Mouse (Mus musculus) adrenal gland, postnatal 14 days (tissue): ENCODE results near the gene Per1. TPM values are rescaled to one million over a fixed set of nuclear protein-coding genes. Genes with fewer than 3 reads are reported as not detected.

Source experiments
- DNase-seq: peaks from one replicate; pipeline ENCODE4 v3.0.0; 2021; ENCODE audit warnings: mixed read lengths
- total RNA-seq: library from RNA; stranded (reverse); gene quantifications from 2 replicates; pipeline ENCODE4 v1.2.3, GENCODE M21; 2021

Per1 gene
- total RNA-seq, 1 experiment from 2014 or later, result 116 TPM

DNA sequence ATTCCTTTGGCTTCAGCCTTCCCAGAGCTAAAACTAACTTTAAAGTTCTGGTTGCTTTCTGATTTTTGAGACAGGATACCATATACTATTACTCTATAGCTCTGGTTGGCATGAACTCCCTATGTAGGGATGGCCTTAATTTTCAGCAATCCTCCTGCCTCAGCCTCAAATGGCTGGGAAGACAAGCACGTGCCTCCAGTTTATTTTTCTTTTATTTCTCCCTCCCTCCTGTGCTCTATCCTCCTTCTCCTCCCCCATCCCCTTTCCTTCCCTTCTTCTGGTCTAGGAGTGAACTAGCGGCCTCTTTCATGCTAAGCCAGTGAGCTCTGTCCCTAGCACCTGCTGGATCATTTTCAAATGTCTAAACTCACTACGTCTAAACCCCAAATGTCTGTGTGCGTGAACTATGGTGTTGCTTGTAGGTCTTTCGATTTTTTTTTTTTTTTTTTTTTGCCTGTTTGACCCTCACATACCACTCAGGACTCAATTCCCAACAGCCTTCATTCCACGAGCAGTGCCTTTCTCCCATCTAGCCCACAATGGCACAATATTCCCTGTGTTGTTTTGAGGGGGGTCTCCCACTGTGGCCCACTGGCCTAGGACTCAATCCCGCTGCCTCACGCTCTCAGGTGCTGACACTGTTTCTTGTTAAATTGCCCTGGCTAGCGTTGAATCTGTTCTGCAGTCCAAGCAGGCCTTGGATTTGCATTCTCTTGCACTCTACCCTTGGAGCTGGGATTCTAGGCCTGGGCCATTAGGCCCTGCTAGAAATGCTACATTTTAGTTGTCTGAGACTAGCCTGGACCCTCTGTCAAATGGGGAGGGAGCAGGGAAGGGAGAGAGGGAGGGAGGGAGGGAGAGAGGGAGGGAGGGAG is 30.5 kb upstream of the Per1 start:
- no peak for DNase-seq

DNA sequence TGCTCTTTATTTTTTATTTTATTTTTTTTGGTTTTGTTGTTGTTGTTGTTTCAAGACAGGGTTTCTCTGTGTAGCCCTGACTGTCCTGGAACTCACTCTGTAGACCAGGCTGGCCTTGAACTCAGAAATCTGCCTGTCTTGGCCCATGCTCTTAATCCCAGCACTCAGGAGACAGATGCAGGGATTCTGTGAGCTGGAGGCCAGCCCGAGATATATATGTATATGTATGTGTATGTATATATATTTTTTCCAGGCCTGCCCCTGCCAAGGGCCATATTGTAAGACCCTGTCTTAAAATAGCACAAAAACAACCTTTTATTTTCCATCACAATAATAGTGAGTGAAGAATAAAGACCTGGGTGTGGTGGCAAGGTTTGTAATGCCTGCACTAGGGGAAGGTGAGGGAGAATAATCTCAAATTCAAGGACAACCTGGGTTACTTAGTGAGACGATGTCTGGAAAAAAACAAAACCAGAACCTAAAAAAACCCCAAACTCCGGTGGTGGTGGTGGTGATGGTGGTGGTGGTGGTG is 29.6 kb upstream of the Per1 start:
- DNase-seq, result no peak

DNA sequence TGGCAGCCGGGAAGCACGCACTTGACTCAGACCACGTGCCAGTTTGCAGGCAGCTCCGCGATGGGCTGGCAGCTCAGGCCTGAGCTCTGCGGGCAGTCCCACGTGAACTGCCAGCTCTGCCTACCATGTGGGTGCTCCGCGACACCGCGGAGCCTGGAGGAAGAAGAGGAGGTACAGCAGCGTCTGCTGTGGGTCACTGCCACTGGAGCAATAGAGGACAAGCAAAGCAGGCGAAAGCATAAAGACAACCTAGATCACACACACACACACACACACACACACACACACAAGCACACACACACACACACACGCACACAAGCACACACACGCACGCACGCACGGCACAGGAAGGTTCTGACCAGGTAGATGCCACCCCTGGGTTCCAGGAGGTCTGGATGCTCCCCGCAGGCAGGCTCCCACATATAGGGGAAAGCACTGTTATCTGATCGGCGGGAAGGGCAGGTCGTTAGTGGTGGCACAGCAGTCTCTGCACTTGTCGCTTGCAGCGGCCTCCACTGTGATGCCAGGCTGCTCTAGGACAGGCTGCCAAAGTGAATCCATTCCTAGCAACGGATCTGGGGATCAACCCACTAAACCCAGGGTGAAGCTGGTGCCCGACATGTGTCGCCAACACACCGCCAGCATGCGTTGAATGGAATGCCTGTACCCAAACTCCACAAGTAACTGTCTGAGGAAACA is 28.7 kb upstream of the Per1 start:
- peak; percentile 72 for DNase-seq

DNA sequence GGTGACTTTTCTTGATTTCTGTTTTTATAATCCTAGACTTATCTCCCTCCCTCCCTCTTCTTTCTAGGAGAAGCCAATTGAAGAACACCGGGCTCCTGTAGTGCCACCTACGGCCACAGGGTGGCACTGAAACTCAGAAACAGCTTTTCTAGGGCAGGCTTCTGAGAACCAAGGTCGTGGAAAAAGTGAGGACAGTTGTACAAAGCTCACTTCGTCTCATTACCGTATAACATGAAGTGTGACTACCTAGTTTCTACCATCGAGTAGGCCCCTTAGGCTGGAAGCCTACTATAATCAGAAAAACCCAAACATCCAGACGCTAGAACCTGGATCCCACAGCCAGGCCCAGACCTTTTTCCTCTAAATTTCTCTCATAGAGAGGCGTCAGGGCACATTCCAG is 28.1 kb upstream of the Per1 start:
- DNase-seq, result peak; percentile 93

DNA sequence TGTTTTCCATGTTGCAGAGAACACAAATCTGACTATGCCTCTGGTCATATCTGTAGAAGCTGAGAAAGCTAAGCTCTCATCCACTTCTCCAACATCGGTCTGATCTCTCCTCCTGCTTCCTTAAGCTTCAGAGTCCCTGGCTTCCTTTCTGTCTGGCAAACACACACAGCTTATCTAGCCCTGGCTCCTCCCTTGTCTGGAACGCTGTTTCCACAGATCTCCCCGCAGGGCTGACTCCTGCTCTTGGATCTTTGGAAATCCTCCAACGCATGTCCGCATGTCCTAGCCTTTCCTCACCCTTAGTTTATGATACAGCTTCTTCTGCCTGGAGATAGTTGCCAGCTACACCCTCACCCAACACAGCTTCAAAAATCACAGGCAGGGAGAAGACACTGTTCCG is 27.4 kb upstream of the Per1 start:
- peak; percentile 75 for DNase-seq

DNA sequence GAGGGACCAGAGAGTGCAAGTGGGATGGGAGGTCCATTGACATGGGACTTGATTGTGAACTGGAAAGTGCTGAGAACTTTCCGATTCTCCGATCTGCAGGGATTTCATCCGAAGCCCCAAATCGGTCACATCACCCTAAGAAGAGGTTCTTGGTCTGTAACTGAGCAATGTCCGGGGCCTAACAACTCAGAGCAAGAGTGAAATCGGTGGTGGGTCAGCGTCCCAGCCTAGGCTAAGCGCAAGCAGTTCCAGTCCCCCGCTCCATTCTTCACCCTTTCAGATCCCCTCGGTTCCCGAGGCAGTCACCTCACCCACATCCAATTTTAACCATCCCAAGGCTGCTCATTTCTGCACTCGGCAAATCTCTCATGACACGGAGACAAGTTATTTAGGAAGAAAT is 24.9 kb upstream of the Per1 start:
- no peak for DNase-seq

DNA sequence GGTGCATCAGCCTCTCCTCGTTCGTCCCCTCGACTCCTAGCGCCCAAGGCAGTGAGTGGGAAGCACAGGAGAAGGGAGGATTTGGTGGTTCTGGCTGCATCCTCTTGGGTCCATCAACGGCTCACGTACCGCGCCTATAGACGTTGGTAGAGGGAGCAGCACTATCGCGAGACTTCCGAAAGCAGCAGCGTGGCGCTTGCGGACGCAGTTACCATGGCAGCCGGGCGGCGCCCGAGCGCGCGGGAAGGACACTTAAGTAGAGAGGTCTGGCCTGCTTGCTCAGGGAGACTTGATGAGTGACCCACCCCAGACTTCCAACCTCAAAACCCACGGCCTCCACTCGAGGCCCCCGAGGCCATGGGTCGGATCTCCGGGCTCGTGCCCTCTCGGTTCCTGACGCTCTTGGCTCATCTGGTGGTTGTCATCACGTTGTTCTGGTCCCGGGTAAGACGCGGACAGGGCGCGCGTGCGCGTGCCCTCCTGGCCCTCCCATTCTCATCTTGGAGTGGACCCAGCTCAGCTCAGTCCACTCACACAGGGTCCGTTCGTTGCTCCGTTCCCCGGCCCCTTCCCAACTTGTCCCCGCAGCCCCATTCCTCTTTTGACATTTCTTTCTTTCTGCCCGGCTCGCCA is 24.3 kb upstream of the Per1 start, which contains the start of gene Tmem107:
TSS of gene Tmem107 (plus strand) at position 217 of the 633 bp plus-strand sequence.
- DNase-seq, result peak; percentile 94

DNA sequence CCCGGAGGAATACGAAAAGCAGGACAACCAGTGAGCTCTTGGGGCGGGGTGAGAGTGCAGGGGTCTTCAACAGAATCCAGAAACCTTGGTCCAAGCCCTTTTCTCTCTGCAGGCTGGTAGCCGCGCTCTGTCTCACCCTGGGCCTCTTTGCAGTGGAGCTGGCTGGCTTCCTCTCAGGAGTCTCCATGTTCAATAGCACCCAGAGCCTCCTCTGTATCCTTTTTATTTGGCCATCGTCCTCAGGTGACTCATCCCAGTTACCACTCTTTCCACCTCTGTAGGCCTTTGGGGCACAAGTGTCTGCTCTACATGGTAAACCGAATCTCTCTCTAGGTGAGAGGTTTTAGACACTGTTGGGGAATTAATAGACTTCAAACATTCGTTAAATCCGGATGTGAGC is 23.8 kb upstream of the Per1 start:
- DNase-seq, result peak; percentile 37

DNA sequence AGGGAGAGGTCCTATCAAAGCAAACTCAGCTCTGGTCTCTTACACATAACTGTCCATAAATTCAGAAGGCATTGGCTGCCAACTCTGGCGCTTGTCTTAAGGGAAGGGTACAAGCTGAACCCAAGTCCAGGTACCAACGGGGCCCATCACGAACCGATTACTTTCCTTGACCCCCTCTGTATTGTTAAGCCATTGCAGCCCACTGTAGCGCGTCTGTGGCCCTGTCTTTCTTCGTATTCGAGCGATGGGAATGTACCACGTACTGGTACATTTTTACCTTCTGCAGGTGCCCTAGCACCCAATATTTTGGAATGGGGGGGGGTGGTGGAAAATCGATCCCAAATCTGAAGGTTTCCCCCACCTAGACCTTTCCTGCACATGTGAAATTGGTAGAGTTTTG is 22.8 kb upstream of the Per1 start:
- peak; percentile 3 for DNase-seq

DNA sequence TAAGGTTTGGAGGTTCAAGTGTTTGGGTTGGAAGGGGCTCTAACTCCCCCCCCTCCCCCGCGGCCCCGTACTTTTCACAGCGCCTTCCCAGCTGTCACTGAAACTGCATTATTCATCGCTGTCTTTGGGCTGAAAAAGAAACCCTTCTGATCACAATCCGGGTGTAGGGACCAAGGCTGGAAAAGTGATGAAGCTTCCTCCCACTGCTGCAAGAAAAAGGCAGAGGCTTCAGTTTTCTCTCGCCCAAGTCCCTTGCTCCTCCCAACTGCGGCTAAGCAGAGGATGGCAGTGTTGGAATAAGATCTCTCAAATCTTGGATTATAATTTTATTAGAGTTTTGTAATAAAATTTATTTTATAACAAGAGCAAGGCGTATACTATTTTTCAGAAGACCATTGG is 22.4 kb upstream of the Per1 start:
- peak; percentile 6 for DNase-seq

DNA sequence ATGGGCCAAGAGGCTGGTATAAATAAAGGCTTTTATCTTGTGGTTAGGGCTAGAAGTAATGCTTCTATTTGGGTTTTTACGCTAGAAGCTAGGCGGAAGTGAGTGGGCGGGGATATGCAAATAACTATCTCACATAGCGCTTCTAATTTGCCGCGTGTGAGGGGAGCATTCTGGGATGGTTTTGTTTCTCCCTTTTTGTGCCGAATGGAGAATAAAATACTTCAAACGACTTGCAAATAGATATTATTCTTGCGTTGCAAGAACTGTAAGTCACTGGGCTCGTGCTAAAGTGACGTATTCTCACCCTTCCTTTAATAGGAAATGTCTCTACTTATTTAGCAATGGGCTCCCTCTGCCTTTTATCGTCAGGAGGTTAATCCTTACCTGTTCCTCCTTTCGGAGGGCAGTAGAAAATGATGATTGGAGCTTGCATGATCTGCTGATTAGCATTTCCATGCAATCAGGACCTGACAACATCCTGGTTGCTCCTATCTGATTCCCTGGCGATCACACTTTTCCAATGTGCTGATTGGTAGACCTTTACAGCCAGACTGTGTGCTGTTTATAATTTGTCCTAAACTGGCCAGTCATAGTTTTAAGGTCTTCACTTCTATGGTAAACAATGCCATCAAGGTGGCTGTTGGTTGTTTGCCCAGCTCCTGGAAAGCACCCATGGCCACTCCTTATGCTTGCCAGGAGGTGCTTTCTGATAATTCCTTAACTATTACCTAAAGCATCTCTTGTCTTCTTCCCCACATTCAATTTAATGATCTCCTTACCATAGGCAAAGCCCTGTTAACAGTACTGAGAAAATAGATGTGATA is 21.7 kb upstream of the Per1 start:
- DNase-seq, result peak; percentile 87

DNA sequence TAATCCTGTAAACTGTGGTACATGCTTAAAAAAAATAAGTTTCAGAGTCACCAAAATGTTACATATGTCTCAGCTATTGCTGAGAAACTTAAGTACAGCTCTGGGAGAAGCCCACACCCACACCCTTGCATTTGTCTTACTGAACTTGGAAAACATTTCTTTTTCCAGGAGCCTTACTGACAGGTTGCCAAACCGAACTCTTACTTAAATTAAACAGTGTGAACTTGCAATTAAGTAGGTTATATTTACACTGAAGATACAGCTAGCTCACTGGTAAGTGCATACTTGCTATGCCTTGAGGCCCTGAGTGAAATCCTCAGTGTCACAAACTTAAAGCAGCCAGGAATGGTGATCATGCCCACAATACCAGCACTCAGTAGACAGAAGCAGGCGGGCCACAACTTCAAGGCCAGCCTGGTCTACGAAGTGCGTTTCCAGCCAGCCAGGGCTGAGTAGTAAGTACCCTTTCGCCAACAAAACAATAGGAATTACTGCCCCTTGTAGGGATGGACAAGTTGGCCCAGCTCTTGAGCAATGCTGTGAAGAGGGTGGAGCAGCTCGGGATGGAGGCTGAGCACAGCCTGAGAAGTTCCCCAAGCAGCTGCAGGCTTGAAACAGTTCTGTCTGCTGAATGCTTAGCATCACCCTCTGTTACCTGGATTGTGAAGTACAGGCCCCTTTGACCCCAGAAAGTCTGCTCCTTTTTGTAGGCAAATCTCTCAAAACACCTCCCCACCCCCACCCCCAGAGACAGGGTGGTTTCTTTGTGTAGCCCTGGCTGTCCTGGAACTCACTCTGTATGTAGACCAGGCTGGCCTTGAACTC is 20.9 kb upstream of the Per1 start:
- peak; percentile 24 for DNase-seq

DNA sequence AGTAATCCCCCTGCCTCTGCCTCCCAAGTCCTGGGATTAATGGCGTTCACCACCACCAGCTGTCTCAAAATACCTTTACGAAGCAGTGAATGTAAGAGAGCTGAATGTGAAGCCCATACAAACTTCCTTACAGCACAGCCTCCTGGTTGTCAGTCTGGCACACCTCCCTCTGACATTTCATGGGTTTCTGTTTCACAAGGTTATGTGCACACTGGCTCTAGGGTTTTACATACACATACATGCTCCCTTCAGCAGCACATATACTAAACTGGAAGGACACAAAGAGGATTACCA is 20.3 kb upstream of the Per1 start:
- no peak for DNase-seq

DNA sequence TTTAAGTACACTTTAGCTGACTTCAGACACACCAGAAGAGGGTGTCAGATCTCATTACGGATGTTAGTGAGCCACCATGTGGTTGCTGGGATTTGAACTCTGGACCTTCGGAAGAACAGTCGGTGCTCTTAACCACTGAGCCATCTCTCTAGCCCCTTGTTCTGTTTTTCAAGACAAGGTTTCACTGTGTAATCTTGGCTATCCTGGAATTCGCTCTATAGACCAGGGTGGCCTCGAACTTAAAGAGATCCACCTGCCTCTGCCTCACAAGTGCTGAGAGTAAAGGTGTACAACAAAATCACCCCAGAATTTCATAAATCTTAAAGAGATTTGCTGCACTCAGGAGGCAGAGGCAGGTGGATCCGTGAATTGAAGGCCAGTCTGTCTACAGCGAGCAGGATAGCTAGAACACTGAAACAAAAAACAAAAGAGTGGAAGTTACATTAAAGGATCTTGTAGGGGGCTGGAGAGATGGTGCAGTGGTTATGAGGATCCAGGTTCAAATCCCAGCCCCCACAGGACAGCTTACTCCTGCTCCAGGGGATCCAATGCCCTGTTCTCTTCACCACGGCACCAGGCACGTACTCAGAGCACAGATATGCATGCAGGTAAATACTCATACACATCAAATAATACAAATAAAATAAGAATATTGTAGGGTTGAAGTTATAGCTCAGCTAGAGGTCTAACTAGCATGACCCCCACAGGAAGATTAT is 19.1 kb upstream of the Per1 start:
- DNase-seq, result peak; percentile 4

DNA sequence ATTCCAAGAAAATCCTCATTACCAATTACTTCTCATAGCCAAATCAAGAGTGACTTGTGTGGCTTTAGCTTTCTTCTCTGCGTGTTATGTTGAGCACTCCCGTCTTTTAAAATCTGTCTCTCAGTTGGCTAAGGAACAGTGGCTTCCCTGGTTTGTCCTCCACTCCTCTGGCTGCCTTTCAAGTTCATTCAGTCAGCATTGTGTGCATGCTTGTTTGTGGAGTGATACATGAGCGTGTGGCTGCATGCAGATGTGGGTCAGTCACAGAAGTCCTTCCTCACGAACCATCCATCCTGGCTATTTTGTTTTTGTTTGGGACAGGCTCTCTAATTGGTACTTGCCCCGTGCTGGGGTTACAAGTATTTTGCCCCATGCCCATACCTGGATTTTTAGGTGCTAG is 18.4 kb upstream of the Per1 start:
- peak; percentile 64 for DNase-seq

DNA sequence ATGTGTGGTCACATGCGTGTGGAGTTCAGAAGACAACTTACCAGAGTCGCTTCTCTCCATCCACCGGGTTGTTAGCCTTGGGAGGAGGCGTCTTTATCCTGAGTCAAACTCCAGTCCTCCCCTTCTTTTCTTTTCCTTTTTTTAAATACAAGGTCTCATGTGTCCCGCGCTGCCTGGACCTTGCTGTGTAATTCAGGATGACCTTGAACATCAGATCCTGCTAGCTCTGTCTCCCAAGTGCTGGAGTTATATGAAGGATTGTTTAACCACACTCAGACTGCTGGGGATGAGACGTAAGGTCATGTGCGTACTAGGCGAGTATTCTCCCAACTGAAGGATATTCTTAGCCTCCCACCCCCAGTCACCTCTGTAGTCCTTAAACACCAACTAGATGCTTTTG is 17.7 kb upstream of the Per1 start:
- DNase-seq, result peak; percentile 54

DNA sequence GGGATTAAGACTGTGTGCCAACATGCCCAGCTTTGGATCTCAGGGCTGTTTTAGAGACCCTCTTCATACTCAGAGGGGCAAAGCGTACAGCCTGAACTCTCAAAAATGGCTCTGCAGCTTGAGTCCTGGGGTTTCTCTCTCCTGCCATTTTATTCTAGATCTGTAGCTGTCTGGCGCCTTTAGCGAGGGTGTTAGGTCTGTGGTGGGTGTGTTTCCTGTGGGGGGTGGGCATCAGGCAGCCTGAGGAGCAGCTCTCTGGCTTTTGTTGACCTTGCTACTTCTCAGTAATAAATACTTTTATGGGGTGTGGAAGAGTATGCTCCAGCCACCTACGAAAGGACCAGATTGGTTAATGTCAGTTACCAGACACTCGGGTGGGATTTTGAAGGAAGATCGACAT is 17.0 kb upstream of the Per1 start:
- peak; percentile 2 for DNase-seq

DNA sequence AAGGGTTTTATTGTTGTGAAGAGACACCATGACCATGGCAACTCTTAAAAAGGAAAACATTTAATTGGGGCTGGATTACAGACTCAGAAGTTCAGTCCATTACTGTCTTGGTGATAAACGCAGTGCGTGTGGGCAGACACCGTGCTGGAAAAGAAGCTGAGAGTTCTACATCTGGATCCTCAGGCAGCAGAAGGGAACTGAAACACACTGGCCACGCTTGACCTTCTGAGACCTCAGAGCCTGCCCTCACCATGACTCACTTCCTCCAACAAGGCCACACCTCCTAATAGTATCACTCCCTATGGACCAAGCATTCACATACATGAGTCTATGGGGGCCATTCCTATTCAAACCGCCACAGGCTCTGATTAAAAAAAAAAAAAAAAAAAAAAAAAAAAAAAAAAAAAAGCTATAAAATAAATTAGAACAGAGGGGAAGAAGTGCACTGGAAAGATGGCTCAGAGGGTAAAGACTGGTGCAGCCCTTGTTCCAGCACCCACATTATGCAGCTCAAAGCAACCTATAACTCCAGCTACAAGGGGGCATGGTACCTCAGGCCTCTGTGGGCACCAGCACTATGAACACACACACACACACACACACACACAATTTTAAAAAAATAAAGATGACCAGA is 16.1 kb upstream of the Per1 start:
- peak; percentile 45 for DNase-seq

DNA sequence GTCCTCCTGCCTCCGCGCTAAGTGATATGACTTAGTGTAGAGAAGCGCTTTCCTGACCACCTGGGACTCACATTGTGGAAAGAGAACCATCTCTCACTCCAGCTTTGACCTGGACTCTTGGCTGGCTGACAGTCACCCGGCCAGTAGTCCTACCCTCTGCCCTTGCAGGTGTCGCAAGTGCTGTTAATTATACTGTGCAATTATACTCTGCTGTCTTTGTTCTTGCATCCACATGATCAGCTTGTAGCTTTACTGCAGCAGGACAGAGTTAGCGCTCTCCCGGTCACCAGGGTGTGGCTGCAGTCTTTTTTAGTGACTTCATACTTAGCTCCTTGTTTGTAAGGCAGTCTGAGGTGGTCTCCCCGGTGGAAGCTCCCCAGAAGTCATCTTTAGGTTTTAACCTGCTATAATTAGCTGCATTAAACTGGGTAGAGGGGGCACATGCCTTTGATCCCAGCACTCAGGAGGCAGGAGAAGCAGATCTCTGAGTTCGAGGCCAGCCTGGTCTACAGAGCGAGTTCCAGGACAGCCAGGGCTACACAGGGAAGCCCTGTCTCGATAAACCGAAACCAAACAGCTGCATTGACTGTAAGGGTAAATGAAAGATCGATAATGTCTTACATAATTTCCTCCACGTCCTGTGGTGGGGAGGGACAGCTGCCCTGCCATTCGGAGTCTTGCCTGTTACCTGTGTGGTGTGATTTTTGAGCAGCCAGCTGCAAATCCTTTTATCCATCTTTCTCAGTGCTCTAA is 14.7 kb upstream of the Per1 start:
- DNase-seq, result peak; percentile 3
